Mouse (Mus musculus): ENCODE measurements at regions not wholly inside any gene's neighbourhood (a gene's known extent, or its start where the extent isn't known, plus 50 kb on each side); places are given as distances from the start of the nearest gene placed in this dataset.

DNA sequence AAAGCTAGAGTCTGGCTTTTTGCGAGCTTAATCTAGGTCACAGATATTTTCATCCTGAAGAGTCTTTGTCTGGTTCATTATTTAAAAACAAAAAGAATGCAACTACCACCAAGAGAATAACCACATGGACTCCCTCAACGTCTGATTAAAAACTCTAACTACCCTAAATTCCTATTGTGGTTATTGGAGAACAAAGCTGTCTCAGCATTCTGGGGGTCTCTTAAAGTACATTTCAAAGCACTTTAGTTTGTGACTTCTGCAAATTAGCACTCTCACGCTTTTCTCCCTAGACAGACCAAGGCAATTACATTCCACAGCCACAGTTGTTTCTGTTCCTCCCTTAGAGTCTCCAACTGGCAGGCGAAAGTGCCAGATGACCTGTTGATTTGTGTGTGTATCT, 2487.6 kb upstream of the 5930422O12Rik start:
- Histone ChIP-seq H3K27me3 (ENCODE audit: insufficient read depth, low read length) (no peaks in the 10 kb centered on the region), H3K4me1 (ENCODE audit: insufficient read depth, low read depth, low read length) (no peaks in the 10 kb centered on the region), H3K9me3 (replicated peaks) (peaks cover 14% of the 10 kb centered on the region), H3K36me3 (replicated peaks) (no peaks in the 10 kb centered on the region), H3K4me3 (ENCODE audit: low read depth, low read length) (no peak overlapping the region)
- TF ChIP-seq GATA2 (IDR thresholded peaks at IDR 0.05; ENCODE audit: borderline replicate concordance, low read depth, low read length) (no peak), POLR2AphosphoS5 (IDR thresholded peaks at IDR 0.05; ENCODE audit: insufficient replicate concordance, low read depth, low read length) (no peak), TAL1 (conservative IDR thresholded peaks at IDR 0.05; ENCODE audit: low read depth, low read length) (no peak), CTCF (IDR thresholded peaks at IDR 0.05; ENCODE audit: low read depth, low read length) (no peak), GATA1 (IDR thresholded peaks at IDR 0.05; ENCODE audit: borderline replicate concordance, low read length) (no peak)
- ATAC-seq (ENCODE audit: extremely low read depth, insufficient number of reproducible peaks, low FRiP score, poor library complexity, severe bottlenecking), result no peak
- no peak for DNase-seq (ENCODE audit: low spot score)

DNA sequence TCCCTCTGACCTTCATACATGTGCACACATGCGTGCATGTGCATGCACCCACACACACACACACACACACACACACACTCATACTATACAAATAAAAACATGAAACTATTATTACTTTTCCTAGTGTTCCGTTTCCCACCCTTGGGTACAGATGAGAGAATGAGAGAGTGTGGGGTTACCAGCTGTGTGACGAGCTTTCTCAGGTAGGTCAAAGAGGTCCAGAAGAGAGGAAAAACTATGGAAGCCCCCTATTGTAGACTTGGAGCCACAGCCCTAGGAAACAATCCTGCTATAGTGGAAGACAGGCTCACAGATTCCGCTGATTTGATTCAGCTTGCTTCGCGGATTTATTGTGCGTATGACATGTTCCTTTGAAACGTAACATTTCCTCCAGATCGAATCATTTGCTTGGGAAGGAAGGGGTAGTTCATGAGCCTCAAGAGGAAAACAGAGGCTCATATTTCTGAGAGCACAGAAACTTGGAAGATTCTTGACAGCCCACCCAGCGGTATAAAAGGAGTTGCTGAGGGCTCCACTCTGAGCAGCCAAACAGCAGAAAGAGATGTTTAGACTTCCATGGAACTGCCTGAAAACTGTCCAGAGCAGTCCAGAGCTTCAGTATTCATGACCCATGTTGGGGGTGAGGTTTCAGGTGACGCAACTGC, 2486.9 kb upstream of the 5930422O12Rik start:
- Histone ChIP-seq H3K4me3 (ENCODE audit: low read depth, low read length) (no peak overlapping the region), H3K36me3 (replicated peaks) (no peaks in the 10 kb centered on the region), H3K27me3 (ENCODE audit: insufficient read depth, low read length) (no peaks in the 10 kb centered on the region), H3K4me1 (ENCODE audit: insufficient read depth, low read depth, low read length) (no peaks in the 10 kb centered on the region), H3K9me3 (replicated peaks) (peaks cover 12% of the 10 kb centered on the region; the same call in 1 of the 2 replicates)
- TF ChIP-seq POLR2AphosphoS5 (IDR thresholded peaks at IDR 0.05; ENCODE audit: insufficient replicate concordance, low read depth, low read length) (no peak), GATA2 (IDR thresholded peaks at IDR 0.05; ENCODE audit: borderline replicate concordance, low read depth, low read length) (no peak), TAL1 (conservative IDR thresholded peaks at IDR 0.05; ENCODE audit: low read depth, low read length) (no peak), CTCF (IDR thresholded peaks at IDR 0.05; ENCODE audit: low read depth, low read length) (no peak), GATA1 (IDR thresholded peaks at IDR 0.05; ENCODE audit: borderline replicate concordance, low read length) (no peak)
- DNase-seq (ENCODE audit: low spot score) (no peak), ATAC-seq (ENCODE audit: extremely low read depth, insufficient number of reproducible peaks, low FRiP score, poor library complexity, severe bottlenecking) (no peak)

DNA sequence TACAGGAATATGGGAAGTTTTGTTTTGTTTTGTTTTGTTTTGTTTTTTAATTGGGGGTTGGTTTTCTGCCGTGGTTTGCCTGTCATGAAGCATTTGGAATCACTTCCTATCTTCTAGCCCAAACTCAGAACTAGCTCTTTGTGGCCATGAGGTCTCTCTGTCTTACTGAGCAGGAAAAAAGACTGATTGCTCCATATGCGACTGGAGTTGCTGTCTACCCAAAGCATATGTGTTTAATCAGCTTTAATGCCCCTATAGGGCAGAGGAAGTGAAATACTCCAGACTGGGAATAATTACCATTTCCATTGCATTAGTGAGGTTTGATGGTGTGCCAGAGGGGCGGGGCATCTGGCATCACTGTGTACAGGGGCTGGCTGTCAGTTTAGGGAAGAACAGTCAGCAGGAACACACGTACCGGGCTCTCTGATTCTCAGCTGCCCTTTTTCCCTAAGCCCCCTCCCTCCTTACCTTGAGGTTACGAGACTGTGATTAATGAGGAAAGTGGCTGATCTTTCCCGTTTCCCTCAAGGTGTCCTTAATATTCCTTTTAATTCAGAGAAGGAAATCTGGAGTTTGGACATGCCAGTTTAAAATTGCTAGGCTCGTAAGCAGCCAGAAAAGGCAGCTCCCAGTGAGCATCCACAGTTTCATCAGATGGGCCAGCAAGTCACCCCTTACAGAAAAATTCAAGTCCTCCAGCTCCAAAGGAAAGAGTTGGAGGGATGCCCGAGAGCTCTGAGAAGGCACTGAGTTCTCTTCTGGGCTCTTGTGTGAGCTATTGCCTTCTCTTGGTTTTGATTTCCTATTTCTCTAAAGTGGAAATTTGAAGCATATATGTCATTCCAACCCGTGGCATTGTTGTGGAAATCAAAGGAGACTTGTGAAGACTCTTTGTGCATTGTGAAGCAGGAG, 2482.1 kb upstream of the 5930422O12Rik start:
- Histone ChIP-seq H3K36me3 (replicated peaks) (no peaks in the 10 kb centered on the region), H3K4me1 (ENCODE audit: insufficient read depth, low read depth, low read length) (no peaks in the 10 kb centered on the region), H3K27me3 (ENCODE audit: insufficient read depth, low read length) (no peaks in the 10 kb centered on the region), H3K4me3 (ENCODE audit: low read depth, low read length) (no peak overlapping the region), H3K9me3 (replicated peaks) (peaks cover 4% of the 10 kb centered on the region; the same call in 1 of the 2 replicates)
- ATAC-seq (ENCODE audit: extremely low read depth, insufficient number of reproducible peaks, low FRiP score, poor library complexity, severe bottlenecking), result no peak
- DNase-seq (ENCODE audit: low spot score), result no peak
- no peak for TF ChIP-seq GATA2 (IDR thresholded peaks at IDR 0.05; ENCODE audit: borderline replicate concordance, low read depth, low read length)
- TF ChIP-seq CTCF (IDR thresholded peaks at IDR 0.05; ENCODE audit: low read depth, low read length), result no peak
- no peak for TF ChIP-seq GATA1 (IDR thresholded peaks at IDR 0.05; ENCODE audit: borderline replicate concordance, low read length)
- no peak for TF ChIP-seq TAL1 (conservative IDR thresholded peaks at IDR 0.05; ENCODE audit: low read depth, low read length)
- TF ChIP-seq POLR2AphosphoS5 (IDR thresholded peaks at IDR 0.05; ENCODE audit: insufficient replicate concordance, low read depth, low read length), result no peak

DNA sequence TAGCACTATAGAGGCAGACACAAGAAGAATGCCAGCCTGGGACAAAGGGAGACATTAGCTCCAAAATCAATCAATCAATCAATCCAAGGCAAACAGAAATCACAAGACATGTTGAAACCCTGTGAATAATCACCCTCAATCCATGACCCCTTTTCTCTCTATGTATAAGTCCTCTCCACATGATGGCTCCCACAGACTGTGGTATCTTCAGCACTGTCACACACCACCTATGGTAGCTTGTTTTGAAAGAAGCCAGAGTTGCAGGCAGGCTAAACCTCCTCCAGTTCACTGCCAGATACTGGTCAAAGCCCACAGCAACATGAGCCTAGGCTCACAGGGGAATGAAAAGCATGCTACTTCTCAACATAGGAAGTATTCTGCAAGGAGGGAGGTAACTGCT, 2475.7 kb upstream of the 5930422O12Rik start:
- Histone ChIP-seq H3K9me3 (replicated peaks) (peaks cover 3% of the 10 kb centered on the region), H3K4me3 (ENCODE audit: low read depth, low read length) (no peak overlapping the region), H3K27me3 (ENCODE audit: insufficient read depth, low read length) (no peaks in the 10 kb centered on the region), H3K4me1 (ENCODE audit: insufficient read depth, low read depth, low read length) (no peaks in the 10 kb centered on the region), H3K36me3 (replicated peaks) (no peaks in the 10 kb centered on the region)
- DNase-seq (ENCODE audit: low spot score) (no peak), ATAC-seq (ENCODE audit: extremely low read depth, insufficient number of reproducible peaks, low FRiP score, poor library complexity, severe bottlenecking) (no peak)
- no peak for TF ChIP-seq TAL1 (conservative IDR thresholded peaks at IDR 0.05; ENCODE audit: low read depth, low read length)
- no peak for TF ChIP-seq POLR2AphosphoS5 (IDR thresholded peaks at IDR 0.05; ENCODE audit: insufficient replicate concordance, low read depth, low read length)
- no peak for TF ChIP-seq GATA2 (IDR thresholded peaks at IDR 0.05; ENCODE audit: borderline replicate concordance, low read depth, low read length)
- no peak for TF ChIP-seq CTCF (IDR thresholded peaks at IDR 0.05; ENCODE audit: low read depth, low read length)

DNA sequence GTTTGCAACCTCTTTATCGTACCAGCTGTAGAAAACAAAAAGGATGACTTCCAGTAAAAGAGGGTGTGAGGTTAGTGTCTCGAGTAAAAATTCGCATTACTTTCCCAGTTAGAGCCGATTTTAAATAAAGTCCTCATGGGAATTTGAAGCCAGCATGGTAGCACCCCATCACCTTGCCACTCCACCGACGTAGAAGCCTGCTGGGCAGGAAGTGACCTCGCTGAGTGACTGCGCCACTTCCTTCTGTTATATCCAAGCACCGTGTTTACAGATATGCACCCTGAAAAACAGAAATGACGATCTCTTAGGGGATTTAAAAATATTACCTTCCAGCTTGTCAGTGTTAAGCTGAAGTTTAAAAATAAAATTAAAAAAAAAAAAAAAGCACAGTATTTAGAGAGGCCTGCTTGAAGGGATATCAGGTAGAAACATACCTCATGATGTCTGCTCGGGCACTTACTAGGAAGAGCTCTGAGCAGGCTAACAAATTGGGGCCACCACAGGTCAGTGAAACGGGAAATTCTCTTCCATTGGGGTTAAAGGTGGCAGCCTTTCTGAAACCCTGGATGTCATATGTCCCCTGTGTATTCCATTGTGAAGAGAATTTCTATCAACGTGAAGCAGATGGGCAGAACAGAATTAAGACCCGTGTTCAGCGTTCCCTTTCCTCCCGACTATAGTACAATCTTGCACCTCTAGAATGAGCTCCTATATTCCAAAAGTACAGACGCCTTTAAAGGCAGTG, 2468.9 kb upstream of the 5930422O12Rik start:
- no peak for ATAC-seq (ENCODE audit: extremely low read depth, insufficient number of reproducible peaks, low FRiP score, poor library complexity, severe bottlenecking)
- TF ChIP-seq GATA2 (IDR thresholded peaks at IDR 0.05; ENCODE audit: borderline replicate concordance, low read depth, low read length) (no peak), GATA1 (IDR thresholded peaks at IDR 0.05; ENCODE audit: borderline replicate concordance, low read length) (no peak), POLR2AphosphoS5 (IDR thresholded peaks at IDR 0.05; ENCODE audit: insufficient replicate concordance, low read depth, low read length) (no peak)
- no peaks in the 10 kb centered on the region for H3K4me1 ChIP-seq (ENCODE audit: insufficient read depth, low read depth, low read length)
- H3K27me3 ChIP-seq (ENCODE audit: insufficient read depth, low read length), result no peaks in the 10 kb centered on the region
- DNase-seq (ENCODE audit: low spot score), result no peak
- peaks cover under 1% of the 10 kb centered on the region; the same call in 1 of the 2 replicates for H3K9me3 ChIP-seq (replicated peaks)
- no peaks in the 10 kb centered on the region for H3K36me3 ChIP-seq (replicated peaks)
- no peak overlapping the region for H3K4me3 ChIP-seq (ENCODE audit: low read depth, low read length)

DNA sequence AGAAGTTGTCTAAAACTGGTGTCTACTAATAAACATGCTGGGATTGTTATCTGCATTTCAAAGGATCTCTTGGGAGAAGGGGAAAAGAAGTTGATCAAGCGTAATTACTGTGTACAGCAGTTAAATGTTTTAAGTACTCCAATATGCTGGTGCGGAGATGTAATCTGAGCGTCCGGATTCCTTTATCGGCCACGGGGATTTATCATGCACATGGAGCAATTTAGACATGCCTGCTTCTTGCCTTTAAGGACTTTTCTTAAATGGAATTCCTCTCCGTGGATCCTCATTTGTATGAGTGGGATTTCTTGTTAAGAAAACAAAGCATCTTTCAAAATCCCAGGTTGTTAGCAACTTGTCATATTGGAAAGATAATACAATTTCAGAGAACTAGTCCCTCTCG, 2468.0 kb upstream of the 5930422O12Rik start:
- Histone ChIP-seq H3K9me3 (replicated peaks) (peaks cover 2% of the 10 kb centered on the region; the same call in 1 of the 2 replicates), H3K4me3 (ENCODE audit: low read depth, low read length) (no peak overlapping the region), H3K27me3 (ENCODE audit: insufficient read depth, low read length) (no peaks in the 10 kb centered on the region), H3K4me1 (ENCODE audit: insufficient read depth, low read depth, low read length) (no peaks in the 10 kb centered on the region), H3K36me3 (replicated peaks) (no peaks in the 10 kb centered on the region)
- ATAC-seq (ENCODE audit: extremely low read depth, insufficient number of reproducible peaks, low FRiP score, poor library complexity, severe bottlenecking), result no peak
- TF ChIP-seq TAL1 (conservative IDR thresholded peaks at IDR 0.05; ENCODE audit: low read depth, low read length), result no peak
- no peak for TF ChIP-seq GATA1 (IDR thresholded peaks at IDR 0.05; ENCODE audit: borderline replicate concordance, low read length)
- no peak for TF ChIP-seq POLR2AphosphoS5 (IDR thresholded peaks at IDR 0.05; ENCODE audit: insufficient replicate concordance, low read depth, low read length)
- TF ChIP-seq CTCF (IDR thresholded peaks at IDR 0.05; ENCODE audit: low read depth, low read length), result no peak
- no peak for TF ChIP-seq GATA2 (IDR thresholded peaks at IDR 0.05; ENCODE audit: borderline replicate concordance, low read depth, low read length)
- no peak for DNase-seq (ENCODE audit: low spot score)
